Mouse (Mus musculus): ENCODE measurements around the gene Tstd3.

GRCm38 (mm10) chr4:21727615-21728165 is 39.3 kb downstream of the Tstd3 start, which contains the start of gene Ccnc:
- TF ChIP-seq CTCF (IDR thresholded peaks at IDR 0.05; ENCODE audit: low read depth) (no peak), EP300 (IDR thresholded peaks at IDR 0.05; ENCODE audit: low read depth) (no peak)
